Mouse (Mus musculus) neural tube, embryonic 13.5 days (tissue): ENCODE data around the gene Gm13275. TPM values are rescaled to one million over a fixed set of nuclear protein-coding genes. Genes with fewer than 3 reads are reported as not detected.
"Not testable (repeated sequence)": the region's sequence is repeated elsewhere in the genome, so short reads cannot be mapped to it uniquely, and the experiment has no call there.

Experiments
- ATAC-seq: fragments of 200-750 bp; cut with Nextera tagmentation; 2 replicates; pipeline ENCODE4 v1.8.0; 2017; ENCODE audit warnings: low read depth, mild to moderate bottlenecking, moderate TSS enrichment, moderate library complexity
- H3K27ac ChIP-seq: fragments of 300-500 bp; sonication (generic); replicated peaks from 2 replicates; pipeline ENCODE4 v1.5.1; 2015; ENCODE audit warnings: moderate library complexity, mild to moderate bottlenecking, inconsistent platforms
- H3K27me3 ChIP-seq: fragments of 300-500 bp; sonication (generic); 2 replicates; pipeline ENCODE4 v1.6.1; 2015; ENCODE audit warnings: mild to moderate bottlenecking, inconsistent platforms
- H3K36me3 ChIP-seq: fragments of 300-500 bp; sonication (generic); 2 replicates; pipeline ENCODE4 v1.6.1; 2015; ENCODE audit warnings: mild to moderate bottlenecking, inconsistent platforms
- H3K4me1 ChIP-seq: fragments of 300-500 bp; sonication (generic); replicated peaks from 2 replicates; pipeline ENCODE4 v1.6.1; 2015; ENCODE audit warnings: inconsistent platforms
- H3K4me2 ChIP-seq: fragments of 300-500 bp; sonication (generic); 2 replicates; pipeline ENCODE4 v1.6.1; 2015; ENCODE audit warnings: inconsistent platforms, mild to moderate bottlenecking, moderate library complexity
- H3K4me3 ChIP-seq: fragments of 300-500 bp; sonication (generic); 2 replicates; pipeline ENCODE4 v1.5.1; 2015; ENCODE audit warnings: mild to moderate bottlenecking, inconsistent platforms
- H3K9ac ChIP-seq: fragments of 300-500 bp; sonication (generic); 2 replicates; pipeline ENCODE4 v1.6.1; 2015; ENCODE audit warnings: moderate library complexity, mild to moderate bottlenecking, inconsistent platforms
- H3K9me3 ChIP-seq: fragments of 300-500 bp; sonication (generic); 2 replicates; pipeline ENCODE4 v1.6.1; 2016; ENCODE audit warnings: inconsistent platforms
- WGBS: fragments of 180-500 bp; shearing (Covaris S2); methylation state at CpG from one replicate; pipeline ENCODE4 v1.1.7; 2015; 5-methylcytosine and 5-hydroxymethylcytosine counted together
- polyA plus RNA-seq: library from polyadenylated mRNA; unstranded; fragments of >200 nt; fragmentation: Nextera tagmentation; extraction: Ambion mirVana; gene quantifications from 2 replicates; pipeline ENCODE4 v1.2.1, GENCODE M21; 2015

The Gm13275 gene
- polyA plus RNA-seq, 1 experiment from 2014 or later: not detected

GRCm38 (mm10) chr4:88773534-88773933 lies 20.8 kb upstream of the Gm13275 start, which contains the start of gene Gm13290:
Gm13290 (plus strand) TSS chr4:88773834.
- no CpG with 5 or more reads among the region's 32 CpGs for WGBS
- not testable (repeated sequence) for H3K4me1 ChIP-seq, H3K9ac ChIP-seq, ATAC-seq, H3K4me3 ChIP-seq, H3K27ac ChIP-seq, H3K4me2 ChIP-seq, H3K36me3 ChIP-seq, H3K9me3 ChIP-seq, H3K27me3 ChIP-seq

- not testable (repeated sequence) for H3K9me3 ChIP-seq, H3K27ac ChIP-seq, H3K4me1 ChIP-seq, H3K36me3 ChIP-seq, H3K4me3 ChIP-seq, H3K4me2 ChIP-seq, H3K27me3 ChIP-seq, ATAC-seq, H3K9ac ChIP-seq
- WGBS: no CpG with 5 or more reads among the region's 29 CpGs
These were observed 17.7 kb upstream of the Gm13275 start, which contains the start of gene Gm13289 for GRCm38 (mm10) chr4:88776622-88777021. Gm13289 (plus strand) TSS chr4:88776922.

GRCm38 (mm10) chr4:88779550-88779949 lies 14.7 kb upstream of the Gm13275 start, which contains the start of gene Gm13272:
Gm13272 (plus strand) TSS chr4:88779850.
- H3K4me2 ChIP-seq, H3K27ac ChIP-seq, H3K4me3 ChIP-seq, H3K36me3 ChIP-seq, H3K9ac ChIP-seq, H3K9me3 ChIP-seq, ATAC-seq, H3K4me1 ChIP-seq, H3K27me3 ChIP-seq: not testable (repeated sequence)
- WGBS: no CpG with 5 or more reads among the region's 29 CpGs

GRCm38 (mm10) chr4:88780320-88780719 lies 14.0 kb upstream of the Gm13275 start:
- H3K27ac ChIP-seq, H3K9me3 ChIP-seq, H3K4me1 ChIP-seq, H3K36me3 ChIP-seq, H3K9ac ChIP-seq, ATAC-seq, H3K4me3 ChIP-seq, H3K27me3 ChIP-seq, H3K4me2 ChIP-seq: not testable (repeated sequence)
- 46% methylated on average over 16 of the region's 18 CpGs for WGBS

GRCm38 (mm10) chr4:88781831-88782230 lies 12.5 kb upstream of the Gm13275 start, which contains the start of gene Ifnz:
Ifnz (plus strand) TSS chr4:88782131.
- H3K36me3 ChIP-seq, H3K27ac ChIP-seq, ATAC-seq, H3K9ac ChIP-seq, H3K9me3 ChIP-seq, H3K4me1 ChIP-seq, H3K27me3 ChIP-seq: not testable (repeated sequence)
- WGBS: 19% methylated on average over 5 of the region's 7 CpGs
- Histone ChIP-seq H3K4me2 (peak within 1 kb of the TSS; percentile 41), H3K4me3 (peak within 1 kb of the TSS; percentile 19; the same call in 1 of the 2 replicates)

- peak overlapping the region; percentile 19; the same call in 1 of the 2 replicates for H3K4me3 ChIP-seq
- H3K4me2 ChIP-seq: peak overlapping the region; percentile 41
- 0% methylated on average over 3 of the region's 31 CpGs for WGBS
- not testable (repeated sequence) for H3K4me1 ChIP-seq, ATAC-seq, H3K27ac ChIP-seq, H3K36me3 ChIP-seq, H3K9me3 ChIP-seq, H3K27me3 ChIP-seq, H3K9ac ChIP-seq
These were observed 12.0 kb upstream of the Gm13275 start for GRCm38 (mm10) chr4:88782335-88782734.

- not testable (repeated sequence) for H3K4me1 ChIP-seq, H3K4me3 ChIP-seq, H3K4me2 ChIP-seq, H3K9ac ChIP-seq, H3K36me3 ChIP-seq, H3K27ac ChIP-seq, H3K27me3 ChIP-seq, ATAC-seq, H3K9me3 ChIP-seq
- WGBS: no CpG with 5 or more reads among the region's 27 CpGs
These were observed 8.9 kb upstream of the Gm13275 start, which contains the start of gene Gm13276 for GRCm38 (mm10) chr4:88785409-88785808. Gm13276 (plus strand) TSS chr4:88785709.

- ATAC-seq, H3K27me3 ChIP-seq, H3K9me3 ChIP-seq, H3K4me1 ChIP-seq, H3K27ac ChIP-seq, H3K9ac ChIP-seq, H3K4me3 ChIP-seq, H3K4me2 ChIP-seq, H3K36me3 ChIP-seq: not testable (repeated sequence)
- WGBS: 0% methylated on average over 4 of the region's 28 CpGs
These were observed 5.9 kb upstream of the Gm13275 start, which contains the start of gene Gm13277 for GRCm38 (mm10) chr4:88788402-88788801. Gm13277 (plus strand) TSS chr4:88788632.

- not testable (repeated sequence) for H3K9ac ChIP-seq, H3K9me3 ChIP-seq, H3K4me1 ChIP-seq, H3K36me3 ChIP-seq, ATAC-seq, H3K27me3 ChIP-seq, H3K4me3 ChIP-seq, H3K4me2 ChIP-seq, H3K27ac ChIP-seq
- WGBS: no CpG with 5 or more reads among the region's 28 CpGs
These were observed 3.0 kb upstream of the Gm13275 start, which contains the start of gene Gm13278 for GRCm38 (mm10) chr4:88791250-88791649. Gm13278 (plus strand) TSS chr4:88791550.

GRCm38 (mm10) chr4:88797097-88797496 lies 2.8 kb downstream of the Gm13275 start, which contains the start of gene Gm13279:
Gm13279 (plus strand) TSS chr4:88797397.
- not testable (repeated sequence) for H3K4me1 ChIP-seq, H3K9ac ChIP-seq, ATAC-seq, H3K4me3 ChIP-seq, H3K27me3 ChIP-seq, H3K27ac ChIP-seq, H3K4me2 ChIP-seq, H3K36me3 ChIP-seq, H3K9me3 ChIP-seq
- WGBS: no CpG with 5 or more reads among the region's 28 CpGs

- WGBS: 19% methylated on average over 5 of the region's 7 CpGs
- ATAC-seq: not testable (repeated sequence)
These were observed 5.1 kb downstream of the Gm13275 start, which contains the start of gene Gm13285 for GRCm38 (mm10) chr4:88799365-88799764. Gm13285 (plus strand) TSS chr4:88799665.

GRCm38 (mm10) chr4:88802954-88803353 lies 8.7 kb downstream of the Gm13275 start, which contains the start of gene Gm13287:
Gm13287 (plus strand) TSS chr4:88803254.
- H3K9ac ChIP-seq, H3K27me3 ChIP-seq, H3K4me3 ChIP-seq, H3K36me3 ChIP-seq, H3K27ac ChIP-seq, ATAC-seq, H3K4me2 ChIP-seq, H3K4me1 ChIP-seq, H3K9me3 ChIP-seq: not testable (repeated sequence)
- WGBS: no CpG with 5 or more reads among the region's 29 CpGs

More at GRCm38 (mm10) chr4:88799365-88799764, 5.1 kb downstream of the Gm13275 start, which contains the start of gene Gm13285:
- H3K9me3 ChIP-seq, H3K4me1 ChIP-seq, H3K36me3 ChIP-seq, H3K27ac ChIP-seq, H3K9ac ChIP-seq, H3K27me3 ChIP-seq, H3K4me3 ChIP-seq, H3K4me2 ChIP-seq: not testable (repeated sequence)

- Histone ChIP-seq H3K4me2 (peak within 1 kb of the TSS; percentile 45), H3K4me3 (peak within 1 kb of the TSS; percentile 22; the same call in 1 of the 2 replicates), H3K27me3 (peaks cover 13% of the 10 kb centered on the region)
- not testable (repeated sequence) for H3K27ac ChIP-seq, H3K9me3 ChIP-seq, ATAC-seq, H3K4me1 ChIP-seq, H3K36me3 ChIP-seq, H3K9ac ChIP-seq
- WGBS: no CpG with 5 or more reads among the region's 8 CpGs
These were observed 10.9 kb downstream of the Gm13275 start, which contains the start of gene Gm13288 for GRCm38 (mm10) chr4:88805231-88805630. Gm13288 (plus strand) TSS chr4:88805531.
